Mouse (Mus musculus): Measurements from ENCODE around the gene Thap8. TPM values are rescaled to one million over a fixed set of nuclear protein-coding genes. Genes with fewer than 3 reads are reported as not detected.

Thap8 gene
- polyA plus RNA-seq, 1 experiment, result 1.8 TPM

- Histone ChIP-seq H3K36me3 (ENCODE audit: control insufficient read depth, insufficient read depth, low read length) (no peaks in the 10 kb centered on the region), H3K4me3 (ENCODE audit: control insufficient read depth, low read depth, low read length) (no peak overlapping the region), H3K4me1 (ENCODE audit: control insufficient read depth, insufficient read depth, low read length) (peaks cover 15% of the 10 kb centered on the region), H3K27ac (ENCODE audit: control insufficient read depth, insufficient read depth, low read depth, low read length) (peak overlapping the region; percentile 34; the same call in 1 of the 2 replicates), H3K27me3 (ENCODE audit: control insufficient read depth, insufficient read depth, low read length) (no peaks in the 10 kb centered on the region)
- TF ChIP-seq POLR2A (IDR thresholded peaks at IDR 0.05; ENCODE audit: control insufficient read depth, low read depth, low read length) (no peak), CTCF (IDR thresholded peaks at IDR 0.05; ENCODE audit: control insufficient read depth, insufficient read depth, insufficient replicate concordance, low read depth, low read length) (no peak)
Measured at GRCm38 (mm10) chr7:30293795-30294194, 13.9 kb downstream of the Thap8 start.

GRCm38 (mm10) chr7:30294296-30294695 lies 14.4 kb downstream of the Thap8 start:
- TF ChIP-seq POLR2A (IDR thresholded peaks at IDR 0.05; ENCODE audit: control insufficient read depth, low read depth, low read length), result no peak
- no peak for TF ChIP-seq CTCF (IDR thresholded peaks at IDR 0.05; ENCODE audit: control insufficient read depth, insufficient read depth, insufficient replicate concordance, low read depth, low read length)
- Histone ChIP-seq H3K4me1 (ENCODE audit: control insufficient read depth, insufficient read depth, low read length) (peaks cover 15% of the 10 kb centered on the region), H3K4me3 (ENCODE audit: control insufficient read depth, low read depth, low read length) (no peak overlapping the region), H3K36me3 (ENCODE audit: control insufficient read depth, insufficient read depth, low read length) (no peaks in the 10 kb centered on the region), H3K27ac (ENCODE audit: control insufficient read depth, insufficient read depth, low read depth, low read length) (peak overlapping the region; percentile 34), H3K27me3 (ENCODE audit: control insufficient read depth, insufficient read depth, low read length) (no peaks in the 10 kb centered on the region)

- TF ChIP-seq CTCF (IDR thresholded peaks at IDR 0.05; ENCODE audit: control insufficient read depth, insufficient read depth, insufficient replicate concordance, low read depth, low read length), result no peak
- peak; percentile 34; the same call in 1 of the 2 replicates for TF ChIP-seq POLR2A (IDR thresholded peaks at IDR 0.05; ENCODE audit: control insufficient read depth, low read depth, low read length)
- no peaks in the 10 kb centered on the region for H3K27me3 ChIP-seq (ENCODE audit: control insufficient read depth, insufficient read depth, low read length)
- no peaks in the 10 kb centered on the region for H3K36me3 ChIP-seq (ENCODE audit: control insufficient read depth, insufficient read depth, low read length)
- H3K4me3 ChIP-seq (ENCODE audit: control insufficient read depth, low read depth, low read length), result no peak overlapping the region
- peaks cover 15% of the 10 kb centered on the region for H3K4me1 ChIP-seq (ENCODE audit: control insufficient read depth, insufficient read depth, low read length)
- peak overlapping the region; percentile 34 for H3K27ac ChIP-seq (ENCODE audit: control insufficient read depth, insufficient read depth, low read depth, low read length)
Measured at GRCm38 (mm10) chr7:30295103-30295502, 15.2 kb downstream of the Thap8 start.

- TF ChIP-seq POLR2A (IDR thresholded peaks at IDR 0.05; ENCODE audit: control insufficient read depth, low read depth, low read length), result no peak
- no peak for TF ChIP-seq CTCF (IDR thresholded peaks at IDR 0.05; ENCODE audit: control insufficient read depth, insufficient read depth, insufficient replicate concordance, low read depth, low read length)
- peaks cover 4% of the 10 kb centered on the region for H3K4me1 ChIP-seq (ENCODE audit: control insufficient read depth, insufficient read depth, low read length)
- no peaks in the 10 kb centered on the region for H3K36me3 ChIP-seq (ENCODE audit: control insufficient read depth, insufficient read depth, low read length)
- no peak overlapping the region for H3K27ac ChIP-seq (ENCODE audit: control insufficient read depth, insufficient read depth, low read depth, low read length)
- no peaks in the 10 kb centered on the region for H3K27me3 ChIP-seq (ENCODE audit: control insufficient read depth, insufficient read depth, low read length)
- H3K4me3 ChIP-seq (ENCODE audit: control insufficient read depth, low read depth, low read length), result no peak overlapping the region
Measured at GRCm38 (mm10) chr7:30296816-30297215, 16.9 kb downstream of the Thap8 start.

- H3K4me3 ChIP-seq (ENCODE audit: control insufficient read depth, low read depth, low read length), result no peak overlapping the region
- H3K4me1 ChIP-seq (ENCODE audit: control insufficient read depth, insufficient read depth, low read length), result no peaks in the 10 kb centered on the region
- no peak for TF ChIP-seq CTCF (IDR thresholded peaks at IDR 0.05; ENCODE audit: control insufficient read depth, insufficient read depth, insufficient replicate concordance, low read depth, low read length)
- no peaks in the 10 kb centered on the region for H3K36me3 ChIP-seq (ENCODE audit: control insufficient read depth, insufficient read depth, low read length)
- no peak overlapping the region for H3K27ac ChIP-seq (ENCODE audit: control insufficient read depth, insufficient read depth, low read depth, low read length)
- H3K27me3 ChIP-seq (ENCODE audit: control insufficient read depth, insufficient read depth, low read length), result no peaks in the 10 kb centered on the region
Measured at GRCm38 (mm10) chr7:30297266-30297665, 17.4 kb downstream of the Thap8 start.

GRCm38 (mm10) chr7:30300914-30301313 lies 21.0 kb downstream of the Thap8 start:
- TF ChIP-seq CTCF (IDR thresholded peaks at IDR 0.05; ENCODE audit: control insufficient read depth, insufficient read depth, insufficient replicate concordance, low read depth, low read length), result peak; percentile 63; the same call in 1 of the 2 replicates
- no peak for TF ChIP-seq POLR2A (IDR thresholded peaks at IDR 0.05; ENCODE audit: control insufficient read depth, low read depth, low read length)
- H3K27me3 ChIP-seq (ENCODE audit: control insufficient read depth, insufficient read depth, low read length), result no peaks in the 10 kb centered on the region
- no peaks in the 10 kb centered on the region for H3K4me1 ChIP-seq (ENCODE audit: control insufficient read depth, insufficient read depth, low read length)
- no peak overlapping the region for H3K4me3 ChIP-seq (ENCODE audit: control insufficient read depth, low read depth, low read length)
- no peak overlapping the region for H3K27ac ChIP-seq (ENCODE audit: control insufficient read depth, insufficient read depth, low read depth, low read length)
- H3K36me3 ChIP-seq (ENCODE audit: control insufficient read depth, insufficient read depth, low read length), result no peaks in the 10 kb centered on the region

- Histone ChIP-seq H3K4me3 (ENCODE audit: control insufficient read depth, low read depth, low read length) (no peak overlapping the region), H3K4me1 (ENCODE audit: control insufficient read depth, insufficient read depth, low read length) (peaks cover 19% of the 10 kb centered on the region), H3K27ac (ENCODE audit: control insufficient read depth, insufficient read depth, low read depth, low read length) (no peak overlapping the region), H3K27me3 (ENCODE audit: control insufficient read depth, insufficient read depth, low read length) (no peaks in the 10 kb centered on the region), H3K36me3 (ENCODE audit: control insufficient read depth, insufficient read depth, low read length) (no peaks in the 10 kb centered on the region)
- no peak for TF ChIP-seq CTCF (IDR thresholded peaks at IDR 0.05; ENCODE audit: control insufficient read depth, insufficient read depth, insufficient replicate concordance, low read depth, low read length)
- no peak for TF ChIP-seq POLR2A (IDR thresholded peaks at IDR 0.05; ENCODE audit: control insufficient read depth, low read depth, low read length)
Measured at GRCm38 (mm10) chr7:30306083-30306779, 26.3 kb downstream of the Thap8 start.
